Mouse (Mus musculus): ENCODE measurements at regions not wholly inside any gene's neighbourhood (a gene's known extent, or its start where the extent isn't known, plus 50 kb on each side); places are given as distances from the start of the nearest gene placed in this dataset.

DNA sequence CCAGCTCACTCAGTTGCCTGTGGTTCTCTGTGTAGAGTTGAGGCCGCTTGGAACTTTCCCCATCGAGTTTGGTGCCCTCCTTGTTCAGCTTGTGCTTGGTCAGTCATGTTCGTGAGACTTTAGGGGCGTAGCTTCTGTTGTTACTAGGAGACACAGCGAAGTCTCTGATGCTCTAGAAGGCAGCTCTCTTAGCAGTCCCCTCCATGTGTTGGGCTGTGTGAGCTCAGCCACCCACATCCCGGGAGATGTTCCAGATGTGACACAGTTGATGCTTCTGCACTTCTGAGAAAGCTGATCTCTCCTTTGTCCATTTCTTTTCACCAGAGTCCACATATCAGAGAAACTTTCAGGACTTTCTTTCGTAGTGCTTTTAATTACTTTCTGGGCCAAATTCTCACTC, 158.1 kb downstream of the Dact1 start:
- no peak for TF ChIP-seq CTCF (IDR thresholded peaks at IDR 0.05; ENCODE audit: control insufficient read depth, insufficient read depth, insufficient replicate concordance, low read depth, low read length)
- TF ChIP-seq POLR2A (IDR thresholded peaks at IDR 0.05; ENCODE audit: control insufficient read depth, low read depth, low read length), result no peak
